Mouse (Mus musculus) limb, embryonic 14.5 days (tissue): ENCODE measurements around the gene Ttc23. TPM values are rescaled to one million over a fixed set of nuclear protein-coding genes. Genes with fewer than 3 reads are reported as not detected.

Experiments
- ATAC-seq: fragments of 200-750 bp; cut with Nextera tagmentation; 2 replicates; pipeline ENCODE4 v1.8.0; 2017; ENCODE audit warnings: low read depth, moderate number of reproducible peaks, moderate TSS enrichment; ENCODE audit not compliant: low FRiP score
- DNase-seq: peaks from one replicate; pipeline ENCODE4 v3.0.0-alpha.2; 2015; ENCODE audit warnings: low spot score
- H3K27ac ChIP-seq: fragments of 300-500 bp; sonication (generic); replicated peaks from 2 replicates; pipeline ENCODE4 v1.5.1; 2014; ENCODE audit warnings: low read depth, mild to moderate bottlenecking, low read length, moderate library complexity, mixed read lengths
- H3K27me3 ChIP-seq: fragments of 300-500 bp; sonication (generic); 2 replicates; pipeline ENCODE4 v1.6.1; 2014; ENCODE audit warnings: low read length, mixed read lengths; ENCODE audit not compliant: control insufficient read depth, insufficient read depth
- H3K36me3 ChIP-seq: fragments of 300-500 bp; sonication (generic); 2 replicates; pipeline ENCODE4 v1.6.1; 2014; ENCODE audit warnings: mild to moderate bottlenecking, low read length, moderate library complexity, mixed read lengths; ENCODE audit not compliant: control insufficient read depth, insufficient read depth
- H3K4me1 ChIP-seq: fragments of 300-500 bp; sonication (generic); 2 replicates; pipeline ENCODE4 v1.6.1; 2014; ENCODE audit warnings: antibody characterized with exemption, low read length, mixed read lengths; ENCODE audit not compliant: control insufficient read depth, insufficient read depth
- H3K4me2 ChIP-seq: fragments of 300-500 bp; sonication (generic); replicated peaks from 2 replicates; pipeline ENCODE4 v1.6.1; 2014; ENCODE audit warnings: low read depth, mild to moderate bottlenecking, low read length, moderate library complexity; ENCODE audit not compliant: severe bottlenecking
- H3K4me3 ChIP-seq: fragments of 300-500 bp; sonication (generic); replicated peaks from 2 replicates; pipeline ENCODE4 v1.5.1; 2014; ENCODE audit warnings: low read length
- H3K9ac ChIP-seq: fragments of 300-500 bp; sonication (generic); 2 replicates; pipeline ENCODE4 v1.6.1; 2014; ENCODE audit warnings: mild to moderate bottlenecking, low read depth, low read length, moderate library complexity; ENCODE audit not compliant: severe bottlenecking
- H3K9me3 ChIP-seq: fragments of 300-500 bp; sonication (generic); 2 replicates; pipeline ENCODE4 v1.6.1; 2016; ENCODE audit warnings: low read length; ENCODE audit not compliant: control insufficient read depth
- POLR2A ChIP-seq: fragments of 200-500 bp; IDR thresholded peaks from 2 replicates; pipeline ENCODE4 v1.8.0; 2012; ENCODE audit warnings: inconsistent platforms, mild to moderate bottlenecking, moderate library complexity, borderline replicate concordance; ENCODE audit not compliant: insufficient read depth, insufficient read length; ENCODE audit errors: extremely low read depth
- WGBS: fragments of 180-500 bp; shearing (Covaris S2); extraction: QIAGEN DNeasy Blood & Tissue Kit; methylation state at CpG from one replicate; pipeline ENCODE4 v1.1.7; 2014; 5-methylcytosine and 5-hydroxymethylcytosine counted together
- polyA plus RNA-seq, 2 experiments: library from polyadenylated mRNA; depleted of rRNA in 1 of 2; stranded (reverse) in 1 of 2; unstranded in 1 of 2; fragments of >200 nt; fragmentation: Nextera tagmentation in 1 of 2; extraction: Ambion mirVana in 1 of 2; gene quantifications; 2 replicates each; pipeline versions ENCODE4 v1.2.1 to v1.2.3; 2012 to 2014

Ttc23 gene
- polyA plus RNA-seq, 2 experiments = 33.4 to 46.9 TPM

DNA sequence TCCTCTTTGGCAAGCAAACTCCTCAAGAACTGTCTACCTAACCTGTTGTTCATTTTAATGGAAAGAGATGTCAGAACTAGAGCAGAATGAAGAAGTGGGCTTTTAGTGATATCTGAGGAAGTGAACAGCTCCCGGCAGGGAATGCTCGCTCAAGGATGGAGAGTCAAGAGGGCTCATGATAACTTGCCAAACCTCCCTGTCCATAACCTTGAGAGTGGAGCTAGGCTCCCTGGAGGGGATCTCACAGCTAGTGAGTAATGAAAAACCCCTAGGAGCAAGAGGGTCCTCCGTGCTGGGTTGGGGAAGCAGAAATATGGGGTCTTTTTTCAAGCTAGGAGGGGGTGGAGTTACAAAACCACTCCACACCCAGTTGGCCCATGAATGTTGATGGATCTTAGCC is 116.4 kb downstream of the Ttc23 start:
- ATAC-seq (no peak), DNase-seq (no peak)
- Histone ChIP-seq H3K27me3 (no peaks in the 10 kb centered on the region; the same call in 1 of the 2 replicates), H3K4me1 (peaks cover 3% of the 10 kb centered on the region), H3K9me3 (no peaks in the 10 kb centered on the region), H3K36me3 (no peaks in the 10 kb centered on the region), H3K4me2 (no peak overlapping the region), H3K27ac (no peak overlapping the region), H3K9ac (no peak overlapping the region), H3K4me3 (no peak overlapping the region)
- WGBS = 67% methylated on average over 3 of the region's 3 CpGs
- TF ChIP-seq POLR2A = no peak

GRCm38 (mm10) chr7:67768125-67768524 is 120.9 kb downstream of the Ttc23 start:
- Histone ChIP-seq H3K27ac (no peak overlapping the region), H3K9me3 (no peaks in the 10 kb centered on the region), H3K36me3 (no peaks in the 10 kb centered on the region), H3K27me3 (no peaks in the 10 kb centered on the region), H3K4me1 (no peaks in the 10 kb centered on the region), H3K4me3 (no peak overlapping the region), H3K4me2 (no peak overlapping the region), H3K9ac (no peak overlapping the region)
- DNase-seq (no peak), ATAC-seq (no peak)
- 91% methylated on average over 3 of the region's 3 CpGs for WGBS
- no peak for TF ChIP-seq POLR2A

GRCm38 (mm10) chr7:67769487-67769886 is 122.3 kb downstream of the Ttc23 start:
- no peak for TF ChIP-seq POLR2A
- DNase-seq = no peak
- no peaks in the 10 kb centered on the region for H3K36me3 ChIP-seq
- WGBS = 88% methylated on average over 5 of the region's 5 CpGs
- no peak overlapping the region for H3K4me2 ChIP-seq
- H3K4me3 ChIP-seq = no peak overlapping the region
- ATAC-seq = no peak
- H3K9ac ChIP-seq = no peak overlapping the region
- H3K4me1 ChIP-seq = no peaks in the 10 kb centered on the region
- H3K27me3 ChIP-seq = no peaks in the 10 kb centered on the region
- H3K9me3 ChIP-seq = no peaks in the 10 kb centered on the region
- no peak overlapping the region for H3K27ac ChIP-seq

DNA sequence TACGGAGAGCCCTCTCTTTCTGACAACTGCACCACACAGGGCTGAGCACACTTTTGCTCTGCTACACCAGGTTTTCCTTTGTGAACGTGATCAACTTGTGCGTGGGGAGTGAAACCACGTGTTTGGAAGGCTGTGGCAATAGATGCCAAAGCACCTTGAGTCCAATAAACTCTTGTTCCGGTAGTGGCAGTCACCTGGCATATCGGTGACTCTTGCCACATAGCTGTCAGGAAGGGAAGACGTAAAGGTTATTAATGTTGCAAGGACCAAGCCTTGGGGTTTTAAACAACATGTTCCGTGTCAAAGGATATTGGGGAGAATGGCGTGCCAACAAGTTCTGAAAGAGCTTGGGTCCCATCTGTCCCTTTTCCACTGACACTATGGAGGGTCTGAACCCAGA is 125.0 kb downstream of the Ttc23 start:
- Histone ChIP-seq H3K4me3 (no peak overlapping the region), H3K4me1 (no peaks in the 10 kb centered on the region), H3K9me3 (no peaks in the 10 kb centered on the region), H3K4me2 (no peak overlapping the region), H3K9ac (no peak overlapping the region), H3K36me3 (no peaks in the 10 kb centered on the region), H3K27ac (no peak overlapping the region), H3K27me3 (no peaks in the 10 kb centered on the region)
- 75% methylated on average over 9 of the region's 9 CpGs for WGBS
- DNase-seq = no peak
- TF ChIP-seq POLR2A = no peak
- no peak for ATAC-seq

- DNase-seq = no peak
- 70% methylated on average over 3 of the region's 3 CpGs for WGBS
- no peak for ATAC-seq
- no peak for TF ChIP-seq POLR2A
- no peak overlapping the region for H3K9ac ChIP-seq
- H3K36me3 ChIP-seq = no peaks in the 10 kb centered on the region
- no peaks in the 10 kb centered on the region for H3K4me1 ChIP-seq
- H3K9me3 ChIP-seq = no peaks in the 10 kb centered on the region
- H3K27me3 ChIP-seq = no peaks in the 10 kb centered on the region
- H3K27ac ChIP-seq = no peak overlapping the region
- no peak overlapping the region for H3K4me3 ChIP-seq
- no peak overlapping the region for H3K4me2 ChIP-seq
Measured at GRCm38 (mm10) chr7:67775623-67776022, 128.4 kb downstream of the Ttc23 start.
